Mouse (Mus musculus) CH12.LX (cell line): ENCODE data around the gene Hdac1. TPM values are rescaled to one million over a fixed set of nuclear protein-coding genes. Genes with fewer than 3 reads are reported as not detected.
A peak's percentile ranks its signal among the peaks of the same experiment; 100 is the strongest.

Experiments used
- DNase-seq: peaks from one replicate; pipeline ENCODE4 v3.0.0-alpha.2; 2013; ENCODE audit errors: extremely low read depth
- H3K27ac ChIP-seq: 2 replicates; pipeline ENCODE4 v1.5.1; 2012; ENCODE audit warnings: low read depth, mild to moderate bottlenecking, control low read depth, moderate library complexity; ENCODE audit not compliant: insufficient read depth
- H3K27me3 ChIP-seq: replicated peaks from 2 replicates; pipeline ENCODE3; 2012; ENCODE audit warnings: inconsistent platforms
- H3K36me3 ChIP-seq, 2 experiments: replicated peaks in 1 of 2; 2 replicates each; pipeline versions ENCODE3 to v1.6.1; 2012; ENCODE audit warnings: inconsistent platforms in 1 of 2, low read length in 1 of 2, mild to moderate bottlenecking in 1 of 2, mixed read lengths in 1 of 2, moderate library complexity in 1 of 2; ENCODE audit not compliant: control insufficient read depth in 1 of 2, insufficient read depth in 1 of 2
- H3K4me1 ChIP-seq, 2 experiments: 2 replicates each; pipeline ENCODE4 v1.6.1; 2012; ENCODE audit warnings: inconsistent platforms in 1 of 2, moderate library complexity in 1 of 2; ENCODE audit not compliant: insufficient read depth in 2 of 2, control insufficient read depth in 1 of 2
- H3K4me2 ChIP-seq: 2 replicates; pipeline ENCODE4 v1.6.1; 2012; ENCODE audit warnings: low read depth, mild to moderate bottlenecking, control low read depth; ENCODE audit not compliant: poor library complexity, insufficient read depth, severe bottlenecking
- H3K4me3 ChIP-seq, 3 experiments: fragments of 150-350 bp in 1 of 3; sonication (generic) in 1 of 3; replicated peaks in 1 of 3; 2 replicates each; pipeline versions ENCODE3 to v1.5.1; 2011 to 2012; ENCODE audit warnings: low read depth in 2 of 3, low read length in 2 of 3, mild to moderate bottlenecking in 2 of 3, moderate library complexity in 2 of 3, control low read depth in 1 of 3, improper control_type of control experiment in 1 of 3, inconsistent platforms in 1 of 3, mixed read lengths in 1 of 3; ENCODE audit not compliant: poor library complexity in 1 of 3
- H3K79me2 ChIP-seq: replicated peaks from 2 replicates; pipeline ENCODE4 v1.6.1; 2012; ENCODE audit warnings: mild to moderate bottlenecking, moderate library complexity; ENCODE audit not compliant: control insufficient read depth, poor library complexity, insufficient read depth, severe bottlenecking; ENCODE audit errors: extremely low read depth
- H3K9ac ChIP-seq: 2 replicates; pipeline ENCODE4 v1.6.1; 2012; ENCODE audit warnings: low read depth, mild to moderate bottlenecking, control low read depth, moderate library complexity; ENCODE audit not compliant: insufficient read depth
- H3K9me3 ChIP-seq: replicated peaks from 2 replicates; pipeline ENCODE3; 2012; ENCODE audit warnings: low read length, inconsistent platforms, mixed read lengths
- BHLHE40 ChIP-seq: IDR thresholded peaks from 2 replicates; pipeline ENCODE4 v1.6.1; 2011; ENCODE audit warnings: mild to moderate bottlenecking, low read depth, low read length, improper control_type of control experiment
- CHD1 ChIP-seq: IDR thresholded peaks from 2 replicates; pipeline ENCODE4 v1.6.1; 2012; ENCODE audit warnings: low read depth, low read length, improper control_type of control experiment, inconsistent platforms
- CHD2 ChIP-seq: IDR thresholded peaks from 2 replicates; pipeline ENCODE4 v1.6.1; 2011; ENCODE audit warnings: low read length, improper control_type of control experiment
- ELF1 ChIP-seq: IDR thresholded peaks from 2 replicates; pipeline ENCODE4 v1.6.1; 2014; ENCODE audit warnings: low read depth, mild to moderate bottlenecking, inconsistent platforms, low read length, improper control_type of control experiment
- ETS1 ChIP-seq: conservative IDR thresholded peaks from 2 replicates; pipeline ENCODE4 v1.6.1; 2012; ENCODE audit warnings: low read depth, mild to moderate bottlenecking, inconsistent platforms, low read length, improper control_type of control experiment, moderate library complexity
- GABPA ChIP-seq: IDR thresholded peaks from 2 replicates; pipeline ENCODE4 v1.6.1; 2012; ENCODE audit warnings: low read depth, low read length, improper control_type of control experiment, inconsistent platforms; ENCODE audit not compliant: insufficient replicate concordance
- IRF4 ChIP-seq: IDR thresholded peaks from 2 replicates; pipeline ENCODE4 v1.6.1; 2014; ENCODE audit warnings: low read depth, mild to moderate bottlenecking, inconsistent platforms, low read length, improper control_type of control experiment
- JUN ChIP-seq: IDR thresholded peaks from 2 replicates; pipeline ENCODE4 v1.6.1; 2011; ENCODE audit warnings: low read depth, mild to moderate bottlenecking, low read length, improper control_type of control experiment, moderate library complexity; ENCODE audit not compliant: insufficient read depth
- JUND ChIP-seq: conservative IDR thresholded peaks from 2 replicates; pipeline ENCODE4 v1.6.1; 2011; ENCODE audit warnings: low read depth, low read length, improper control_type of control experiment
- KAT2A ChIP-seq: IDR thresholded peaks from 2 replicates; pipeline ENCODE4 v1.6.1; 2012; ENCODE audit warnings: low read length, improper control_type of control experiment, inconsistent platforms; ENCODE audit not compliant: insufficient replicate concordance
- MAFK ChIP-seq: IDR thresholded peaks from 2 replicates; pipeline ENCODE4 v1.6.1; 2011; ENCODE audit warnings: low read length, improper control_type of control experiment; ENCODE audit not compliant: insufficient replicate concordance
- MAX ChIP-seq: IDR thresholded peaks from 2 replicates; pipeline ENCODE4 v1.6.1; 2011; ENCODE audit warnings: low read length, improper control_type of control experiment
- MAZ ChIP-seq: IDR thresholded peaks from 2 replicates; pipeline ENCODE4 v1.6.1; 2012; ENCODE audit warnings: low read depth, mild to moderate bottlenecking, inconsistent platforms, low read length, improper control_type of control experiment, moderate library complexity
- MEF2A ChIP-seq: IDR thresholded peaks from 2 replicates; pipeline ENCODE4 v1.6.1; 2014; ENCODE audit warnings: low read depth, mild to moderate bottlenecking, inconsistent platforms, low read length, improper control_type of control experiment, borderline replicate concordance
- MXI1 ChIP-seq: IDR thresholded peaks from 2 replicates; pipeline ENCODE4 v1.6.1; 2011; ENCODE audit warnings: mild to moderate bottlenecking, low read depth, low read length, improper control_type of control experiment
- MYC ChIP-seq: IDR thresholded peaks from 2 replicates; pipeline ENCODE4 v1.6.1; 2011; ENCODE audit warnings: low read depth, mild to moderate bottlenecking, improper control_type of control experiment, low read length
- NELFE ChIP-seq: IDR thresholded peaks from 2 replicates; pipeline ENCODE4 v1.6.1; 2011; ENCODE audit warnings: low read depth, low read length, improper control_type of control experiment
- NRF1 ChIP-seq: IDR thresholded peaks from 2 replicates; pipeline ENCODE4 v1.6.1; 2014; ENCODE audit warnings: low read depth, mild to moderate bottlenecking, inconsistent platforms, low read length, improper control_type of control experiment, moderate library complexity
- POLR2A ChIP-seq: IDR thresholded peaks from 2 replicates; pipeline ENCODE4 v1.6.1; 2011; ENCODE audit warnings: low read depth, mild to moderate bottlenecking, improper control_type of control experiment, low read length
- POLR2AphosphoS2 ChIP-seq: IDR thresholded peaks from 2 replicates; pipeline ENCODE4 v1.6.1; 2011; ENCODE audit warnings: low read depth, low read length, improper control_type of control experiment
- RAD21 ChIP-seq: IDR thresholded peaks from 2 replicates; pipeline ENCODE4 v1.6.1; 2011; ENCODE audit warnings: low read depth, mild to moderate bottlenecking, low read length, improper control_type of control experiment, moderate library complexity
- RCOR1 ChIP-seq: conservative IDR thresholded peaks from 2 replicates; pipeline ENCODE4 v1.6.1; 2012; ENCODE audit warnings: low read depth, mild to moderate bottlenecking, inconsistent platforms, low read length, improper control_type of control experiment
- SIN3A ChIP-seq: IDR thresholded peaks from 2 replicates; pipeline ENCODE4 v1.6.1; 2012; ENCODE audit warnings: low read length, improper control_type of control experiment, inconsistent platforms
- SMC3 ChIP-seq: IDR thresholded peaks from 2 replicates; pipeline ENCODE4 v1.6.1; 2011; ENCODE audit warnings: low read depth, low read length, improper control_type of control experiment
- TBP ChIP-seq: conservative IDR thresholded peaks from 2 replicates; pipeline ENCODE4 v1.6.1; 2011; ENCODE audit warnings: low read depth, low read length, improper control_type of control experiment
- TCF12 ChIP-seq: IDR thresholded peaks from 2 replicates; pipeline ENCODE4 v1.6.1; 2014; ENCODE audit warnings: low read depth, mild to moderate bottlenecking, inconsistent platforms, low read length, improper control_type of control experiment
- UBTF ChIP-seq: IDR thresholded peaks from 2 replicates; pipeline ENCODE4 v1.6.1; 2012; ENCODE audit warnings: low read depth, mild to moderate bottlenecking, inconsistent platforms, low read length, improper control_type of control experiment, moderate library complexity
- USF1 ChIP-seq: IDR thresholded peaks from 2 replicates; pipeline ENCODE4 v1.6.1; 2014; ENCODE audit warnings: low read depth, mild to moderate bottlenecking, inconsistent platforms, low read length, improper control_type of control experiment
- USF2 ChIP-seq: conservative IDR thresholded peaks from 2 replicates; pipeline ENCODE4 v1.6.1; 2011; ENCODE audit warnings: low read depth, low read length, improper control_type of control experiment
- ZNF384 ChIP-seq: IDR thresholded peaks from 2 replicates; pipeline ENCODE4 v1.6.1; 2012; ENCODE audit warnings: low read depth, low read length, improper control_type of control experiment, inconsistent platforms
- dilution Hi-C: fragments of 300-500 bp; cut with MboI; formaldehyde crosslinking; loops from 2 replicates; pipeline ENCODE4 v1.14.3; 2020; ENCODE audit warnings: low sequenced_read_pairs; ENCODE audit not compliant: extremely low pct_unique_long_range_greater_than_20kb, extremely low pct_ligation_motif_present
- in situ Hi-C: fragments of 300-500 bp; cut with MboI; formaldehyde crosslinking; loops from 3 replicates; pipeline ENCODE4 v1.14.3; 2019; ENCODE audit warnings: low sequenced_read_pairs, low pct_ligation_motif_present, low pct_unique_long_range_greater_than_20kb, mixed read lengths
- polyA plus RNA-seq: library from polyadenylated mRNA; unstranded; fragments of >175 nt; gene quantifications from 2 replicates; pipeline ENCODE4 v1.2.1, GENCODE M21; 2012; ENCODE audit warnings: low read depth; ENCODE audit not compliant: insufficient read length
- total RNA-seq, 2 experiments: library from RNA; depleted of rRNA; stranded (reverse); fragments of 300-350 nt in 1 of 2; fragments of >200 nt in 1 of 2; gene quantifications; 2 replicates each; pipeline ENCODE4 v1.2.3; 2012 to 2014

Hdac1 gene
- total and polyA plus RNA-seq, 3 experiments, result 71.7 to 231 (median 106) TPM

DNA sequence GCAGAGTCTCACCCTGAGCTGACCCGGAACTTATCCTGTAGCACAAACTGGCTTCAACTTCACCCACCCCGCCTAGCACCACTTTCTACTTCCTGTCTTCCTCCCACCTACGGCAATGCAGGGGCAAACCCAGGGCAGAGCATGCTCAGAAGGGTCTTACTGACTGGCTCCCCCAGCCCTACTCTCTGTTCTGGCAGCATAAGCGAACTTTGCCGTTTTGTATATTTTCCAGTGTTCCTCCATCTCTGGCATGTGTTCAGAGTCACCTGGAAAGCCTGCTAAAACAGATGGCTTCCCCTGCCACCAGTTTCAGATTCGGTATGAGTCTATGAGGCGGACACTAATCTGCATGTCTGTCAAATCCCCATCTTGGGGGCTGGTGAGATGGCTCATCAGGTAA lies 37.8 kb upstream of the Hdac1 start (continued):
- TF ChIP-seq MAZ (peak; percentile 77; the same call in 1 of the 2 replicates), ZNF384 (peak; percentile 53), MEF2A (peak; percentile 93)

- no peaks in the 10 kb centered on the region for H3K79me2 ChIP-seq
- no peaks in the 10 kb centered on the region for H3K36me3 ChIP-seq
- no peaks in the 10 kb centered on the region for H3K27me3 ChIP-seq
- peak within 1 kb of the TSS; percentile 48 for H3K27ac ChIP-seq
- peaks cover 26 to 73% of the 10 kb centered on the region in 2 experiments for H3K4me1 ChIP-seq
- in situ Hi-C loops (no loop called here), dilution Hi-C loops (no loop called here)
- H3K9me3 ChIP-seq, result no peaks in the 10 kb centered on the region
- no peak for TF ChIP-seq ZNF384
- no peak for TF ChIP-seq JUND
- TF ChIP-seq USF1, result no peak; the same call in 1 of the 2 replicates
- no peak for TF ChIP-seq ETS1
- no peak for TF ChIP-seq RAD21
- TF ChIP-seq ELF1, result no peak
- TF ChIP-seq MAX, result no peak
- no peak for TF ChIP-seq CHD1
- no peak for TF ChIP-seq MEF2A
- TF ChIP-seq TBP, result no peak
- no peak for TF ChIP-seq SIN3A
- TF ChIP-seq UBTF, result no peak
- TF ChIP-seq NELFE, result no peak
- TF ChIP-seq POLR2A, result no peak
- TF ChIP-seq KAT2A, result no peak
- no peak for TF ChIP-seq JUN
- no peak for TF ChIP-seq MAFK
- H3K4me3 ChIP-seq, result peak within 1 kb of the TSS; percentile 5 to 44 (median 35)
- peak within 1 kb of the TSS; percentile 58 for H3K4me2 ChIP-seq
- H3K9ac ChIP-seq, result peak within 1 kb of the TSS; percentile 14; the same call in 1 of the 2 replicates
- no peak for DNase-seq
Observed at GRCm38 (mm10) chr4:129578466-129578865, 36.0 kb upstream of the Hdac1 start, which contains the start of gene Fam167b. TSS of gene Fam167b (minus strand) at chr4:129578549.

DNA sequence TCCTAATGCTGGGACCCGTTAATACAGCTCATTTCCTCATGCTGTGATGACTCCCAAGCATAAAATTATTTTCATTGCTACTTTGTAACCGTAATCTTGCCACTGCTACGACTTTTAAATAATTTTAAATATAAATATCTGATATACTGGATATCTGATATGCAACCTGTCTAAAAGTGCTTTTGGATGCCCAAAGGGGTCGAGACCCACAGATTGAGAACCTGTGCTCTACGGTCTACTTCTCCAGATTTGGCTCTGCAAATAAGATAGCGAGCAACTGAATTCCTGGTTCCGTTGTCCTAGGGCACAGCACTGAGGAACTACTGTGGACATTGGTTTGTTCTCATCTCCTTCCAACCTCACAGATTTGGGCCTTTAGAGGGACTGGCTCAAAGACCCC lies 35.2 kb upstream of the Hdac1 start:
- H3K36me3 ChIP-seq, result no peaks in the 10 kb centered on the region
- in situ Hi-C loops (no loop called here), dilution Hi-C loops (no loop called here)
- H3K4me1 ChIP-seq, result peaks cover 34 to 79% of the 10 kb centered on the region in 2 experiments
- H3K4me2 ChIP-seq, result peak overlapping the region; percentile 58
- no peaks in the 10 kb centered on the region for H3K27me3 ChIP-seq
- DNase-seq, result no peak
- H3K4me3 ChIP-seq, result peak overlapping the region; percentile 5 to 44 (median 35)
- H3K27ac ChIP-seq, result no peak overlapping the region
- H3K79me2 ChIP-seq, result no peaks in the 10 kb centered on the region
- H3K9me3 ChIP-seq, result no peaks in the 10 kb centered on the region
- H3K9ac ChIP-seq, result peak overlapping the region; percentile 14; the same call in 1 of the 2 replicates
- no peak for TF ChIP-seq ETS1
- no peak for TF ChIP-seq BHLHE40
- TF ChIP-seq MXI1, result peak; percentile 26; the same call in 1 of the 2 replicates
- no peak for TF ChIP-seq RCOR1
- no peak for TF ChIP-seq RAD21
- peak; percentile 47; the same call in 1 of the 2 replicates for TF ChIP-seq SIN3A
- no peak for TF ChIP-seq POLR2AphosphoS2
- no peak for TF ChIP-seq MAFK
- TF ChIP-seq USF2, result no peak
- TF ChIP-seq POLR2A, result no peak
- TF ChIP-seq MAZ, result no peak
- TF ChIP-seq IRF4, result no peak
- no peak; the same call in 1 of the 2 replicates for TF ChIP-seq SMC3
- no peak for TF ChIP-seq MYC
- TF ChIP-seq JUND, result no peak
- no peak for TF ChIP-seq TCF12
- peak; percentile 57 for TF ChIP-seq CHD2
- no peak for TF ChIP-seq NRF1
- TF ChIP-seq GABPA, result no peak
